Mouse (Mus musculus): Measurements from ENCODE around the gene Arid3b. TPM values are rescaled to one million over a fixed set of nuclear protein-coding genes. Genes with fewer than 3 reads are reported as not detected.

Arid3b gene
- polyA plus RNA-seq, 1 experiment from 2014 or later = 4.3 TPM

DNA sequence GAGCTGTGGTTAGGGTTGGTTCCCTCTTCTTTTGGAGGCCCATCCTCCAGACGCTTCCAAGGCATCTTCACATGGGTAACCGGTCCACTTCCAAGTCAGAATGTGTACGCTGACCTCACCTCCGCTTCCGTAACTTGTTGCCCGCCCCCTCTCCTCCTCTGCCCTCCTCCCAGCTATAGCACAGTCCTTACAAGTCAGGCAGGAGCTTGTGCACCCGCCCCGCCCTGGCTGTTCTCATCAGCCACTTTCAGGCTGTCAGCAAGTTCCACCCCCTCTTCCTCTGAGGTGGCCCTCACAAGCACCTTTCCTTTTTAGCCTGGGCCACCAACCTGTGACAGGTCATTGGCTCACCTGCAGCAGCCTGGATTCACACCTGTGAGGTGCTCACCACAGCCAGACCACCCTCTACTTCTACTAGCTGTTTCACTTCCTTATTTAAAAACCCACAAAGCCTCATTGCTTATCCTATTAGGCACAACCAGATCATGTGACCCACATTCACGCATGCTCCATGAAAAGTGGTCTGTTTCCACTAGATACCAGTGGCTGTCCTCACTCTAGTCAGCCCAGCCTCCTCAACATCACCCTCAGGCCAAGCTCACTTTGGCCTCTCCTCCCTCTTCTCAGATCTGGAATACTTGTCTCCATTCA is 36.1 kb downstream of the Arid3b start:
- ATAC-seq (ENCODE audit: low read depth) = no peak

DNA sequence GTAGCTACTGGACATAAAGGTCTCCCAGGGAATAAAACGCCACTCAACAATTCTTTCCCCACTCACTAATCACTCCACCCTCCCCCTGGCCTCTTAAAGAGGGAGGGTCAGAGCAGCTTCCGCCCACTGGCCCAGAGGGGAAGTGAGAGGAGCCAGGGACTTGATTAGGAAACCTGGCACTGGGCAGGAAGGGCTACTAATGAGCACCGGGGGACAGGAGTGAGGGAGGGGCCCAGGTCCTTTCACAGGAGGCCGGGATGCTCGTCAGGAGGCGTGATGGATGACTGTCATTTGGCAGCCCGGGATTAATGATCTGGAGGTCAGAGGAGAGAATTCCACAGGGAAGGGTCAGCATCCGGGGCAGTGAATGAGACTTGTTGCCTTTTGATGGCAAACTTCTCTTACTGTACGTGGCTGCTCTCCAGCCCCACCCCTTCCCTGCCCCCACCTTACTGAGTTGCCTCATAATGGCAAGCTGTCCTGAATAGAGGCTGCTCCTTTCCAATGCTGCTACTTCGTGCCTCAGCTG is 37.8 kb downstream of the Arid3b start:
- H3K27ac ChIP-seq (ENCODE audit: low read length) = peak overlapping the region; percentile 9; the same call in 1 of the 2 replicates
- no peaks in the 10 kb centered on the region for H3K36me3 ChIP-seq (ENCODE audit: control insufficient read depth, insufficient read depth, low read length)
- 14% methylated on average over 10 of the region's 10 CpGs for WGBS
- no peak overlapping the region for H3K4me2 ChIP-seq (ENCODE audit: low read depth, low read length)
- H3K4me1 ChIP-seq (replicated peaks; ENCODE audit: control insufficient read depth, insufficient read depth, low read length) = peaks cover 14% of the 10 kb centered on the region
- H3K4me3 ChIP-seq (ENCODE audit: low read length) = no peak overlapping the region
- H3K27me3 ChIP-seq (ENCODE audit: control insufficient read depth, insufficient read depth, low read depth, low read length) = no peaks in the 10 kb centered on the region
- H3K9me3 ChIP-seq (ENCODE audit: control insufficient read depth, low read length) = no peaks in the 10 kb centered on the region
- no peak overlapping the region for H3K9ac ChIP-seq (ENCODE audit: low read length)
- ATAC-seq (ENCODE audit: low read depth) = peak; percentile 87

More for the DNA sequence above, 36.1 kb downstream of the Arid3b start:
- no peak overlapping the region for H3K9ac ChIP-seq (ENCODE audit: low read length)
- no peaks in the 10 kb centered on the region for H3K27me3 ChIP-seq (ENCODE audit: control insufficient read depth, insufficient read depth, low read depth, low read length)
- WGBS = 56% methylated on average over 9 of the region's 9 CpGs
- no peak overlapping the region for H3K27ac ChIP-seq (ENCODE audit: low read length)
- H3K36me3 ChIP-seq (ENCODE audit: control insufficient read depth, insufficient read depth, low read length) = no peaks in the 10 kb centered on the region
- no peak overlapping the region for H3K4me3 ChIP-seq (ENCODE audit: low read length)
- no peak overlapping the region for H3K4me2 ChIP-seq (ENCODE audit: low read depth, low read length)
- peaks cover 14% of the 10 kb centered on the region for H3K4me1 ChIP-seq (replicated peaks; ENCODE audit: control insufficient read depth, insufficient read depth, low read length)
- no peaks in the 10 kb centered on the region for H3K9me3 ChIP-seq (ENCODE audit: control insufficient read depth, low read length)

DNA sequence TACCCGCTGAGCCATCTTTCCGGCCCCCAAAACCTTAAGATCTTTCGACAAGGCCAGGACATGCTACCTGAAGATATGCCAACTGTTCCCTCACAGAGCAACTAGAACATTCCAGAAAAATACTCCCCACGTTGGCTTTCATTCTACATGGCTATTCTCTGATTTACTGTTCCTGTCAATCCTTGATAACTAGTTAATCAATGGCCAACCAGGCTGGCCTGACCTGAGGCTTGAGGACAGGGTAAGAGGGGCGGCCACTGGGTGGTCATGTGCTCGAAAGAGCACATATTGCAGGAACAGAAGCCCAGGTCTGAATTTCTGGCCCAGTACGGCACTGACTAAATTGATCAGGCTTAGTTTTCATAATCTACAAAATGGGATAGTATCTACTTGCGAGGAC is 39.1 kb downstream of the Arid3b start:
- no peaks in the 10 kb centered on the region for H3K9me3 ChIP-seq (ENCODE audit: control insufficient read depth, low read length)
- H3K4me2 ChIP-seq (ENCODE audit: low read depth, low read length) = no peak overlapping the region
- no peak overlapping the region for H3K27ac ChIP-seq (ENCODE audit: low read length)
- no peak overlapping the region for H3K4me3 ChIP-seq (ENCODE audit: low read length)
- no peak overlapping the region for H3K9ac ChIP-seq (ENCODE audit: low read length)
- H3K4me1 ChIP-seq (replicated peaks; ENCODE audit: control insufficient read depth, insufficient read depth, low read length) = peaks cover 7% of the 10 kb centered on the region
- 91% methylated on average over 8 of the region's 8 CpGs for WGBS
- no peak for ATAC-seq (ENCODE audit: low read depth)
- H3K36me3 ChIP-seq (ENCODE audit: control insufficient read depth, insufficient read depth, low read length) = no peaks in the 10 kb centered on the region; the same call in 1 of the 2 replicates
- no peaks in the 10 kb centered on the region for H3K27me3 ChIP-seq (ENCODE audit: control insufficient read depth, insufficient read depth, low read depth, low read length)

DNA sequence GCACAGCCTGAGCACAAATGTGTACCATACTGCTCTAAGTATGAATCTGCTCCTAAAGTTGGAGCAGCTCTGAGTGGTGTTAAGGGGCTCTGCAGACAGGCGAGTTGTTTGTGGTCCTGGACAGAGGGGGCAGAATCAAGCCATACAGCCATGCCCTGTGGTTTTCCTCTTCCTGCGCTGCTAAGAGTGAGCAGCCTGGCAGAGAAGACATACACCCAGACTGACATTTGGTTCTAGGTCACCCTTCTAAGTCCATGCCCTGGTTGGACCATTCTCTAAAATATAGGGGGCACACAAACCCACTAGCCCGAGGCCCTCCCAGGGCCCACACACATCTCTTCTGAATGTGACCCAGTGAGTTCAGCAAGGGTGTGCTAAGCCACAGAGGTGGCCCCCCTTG is 46.9 kb downstream of the Arid3b start:
- Histone ChIP-seq H3K4me2 (ENCODE audit: low read depth, low read length) (no peak overlapping the region), H3K4me3 (ENCODE audit: low read length) (no peak overlapping the region), H3K9me3 (ENCODE audit: control insufficient read depth, low read length) (no peaks in the 10 kb centered on the region), H3K27ac (ENCODE audit: low read length) (no peak overlapping the region), H3K27me3 (ENCODE audit: control insufficient read depth, insufficient read depth, low read depth, low read length) (no peaks in the 10 kb centered on the region), H3K9ac (ENCODE audit: low read length) (no peak overlapping the region), H3K36me3 (ENCODE audit: control insufficient read depth, insufficient read depth, low read length) (no peaks in the 10 kb centered on the region; the same call in 1 of the 2 replicates), H3K4me1 (replicated peaks; ENCODE audit: control insufficient read depth, insufficient read depth, low read length) (no peaks in the 10 kb centered on the region)
- no peak for ATAC-seq (ENCODE audit: low read depth)
- WGBS = 75% methylated on average over 3 of the region's 3 CpGs

DNA sequence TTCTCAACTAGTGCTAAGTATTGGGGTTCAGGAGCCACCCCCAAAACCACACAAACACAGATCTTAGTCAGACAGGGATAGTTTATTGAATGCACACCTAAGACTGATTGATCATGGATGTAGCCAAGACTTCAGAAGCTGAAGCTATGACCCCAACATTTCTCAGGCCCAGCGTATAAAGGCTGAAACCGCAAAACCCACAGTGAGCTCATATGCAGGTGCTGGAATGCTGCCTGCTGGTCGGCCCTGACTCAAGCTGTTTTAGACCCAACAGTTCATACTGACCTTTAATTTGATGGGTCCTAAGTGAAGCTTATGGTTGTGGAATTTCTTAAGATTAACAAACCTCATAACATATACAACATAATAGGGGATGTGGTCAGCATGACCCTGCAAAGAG is 53.9 kb downstream of the Arid3b start:
- Histone ChIP-seq H3K4me1 (replicated peaks; ENCODE audit: control insufficient read depth, insufficient read depth, low read length) (no peaks in the 10 kb centered on the region), H3K9me3 (ENCODE audit: control insufficient read depth, low read length) (no peaks in the 10 kb centered on the region), H3K27ac (ENCODE audit: low read length) (no peak overlapping the region), H3K4me3 (ENCODE audit: low read length) (no peak overlapping the region), H3K27me3 (ENCODE audit: control insufficient read depth, insufficient read depth, low read depth, low read length) (no peaks in the 10 kb centered on the region), H3K4me2 (ENCODE audit: low read depth, low read length) (no peak overlapping the region), H3K9ac (ENCODE audit: low read length) (no peak overlapping the region), H3K36me3 (ENCODE audit: control insufficient read depth, insufficient read depth, low read length) (no peaks in the 10 kb centered on the region)
- 83% methylated on average over 3 of the region's 3 CpGs for WGBS
- ATAC-seq (ENCODE audit: low read depth) = no peak

GRCm38 (mm10) chr9:57775736-57776135 is 60.9 kb downstream of the Arid3b start:
- Histone ChIP-seq H3K4me3 (ENCODE audit: low read length) (no peak overlapping the region), H3K36me3 (ENCODE audit: control insufficient read depth, insufficient read depth, low read length) (no peaks in the 10 kb centered on the region), H3K27me3 (ENCODE audit: control insufficient read depth, insufficient read depth, low read depth, low read length) (no peaks in the 10 kb centered on the region), H3K4me2 (ENCODE audit: low read depth, low read length) (no peak overlapping the region), H3K9ac (ENCODE audit: low read length) (no peak overlapping the region), H3K27ac (ENCODE audit: low read length) (no peak overlapping the region), H3K4me1 (replicated peaks; ENCODE audit: control insufficient read depth, insufficient read depth, low read length) (no peaks in the 10 kb centered on the region), H3K9me3 (ENCODE audit: control insufficient read depth, low read length) (no peaks in the 10 kb centered on the region)
- 68% methylated on average over 4 of the region's 4 CpGs for WGBS
- ATAC-seq (ENCODE audit: low read depth) = no peak

DNA sequence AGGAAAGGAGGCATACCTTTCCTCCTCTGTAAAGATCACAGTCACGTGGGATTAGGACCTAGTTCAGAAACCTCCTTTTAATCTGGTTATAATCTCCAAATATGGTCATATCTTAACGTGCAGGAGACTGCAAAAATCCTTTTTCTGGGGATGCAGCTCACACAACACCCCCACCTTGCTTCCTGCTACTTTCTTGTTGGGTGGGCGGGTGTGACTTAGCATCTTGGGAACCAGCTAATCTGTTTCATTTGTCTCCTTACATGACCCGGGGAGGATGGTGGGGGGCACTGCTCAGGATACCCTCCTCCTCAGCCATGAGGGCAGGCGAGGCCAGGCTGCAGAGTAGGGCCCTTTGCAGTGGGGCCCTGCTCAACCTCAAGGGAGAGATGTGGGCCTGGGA is 61.6 kb downstream of the Arid3b start:
- H3K27me3 ChIP-seq (ENCODE audit: control insufficient read depth, insufficient read depth, low read depth, low read length) = no peaks in the 10 kb centered on the region
- no peaks in the 10 kb centered on the region for H3K9me3 ChIP-seq (ENCODE audit: control insufficient read depth, low read length)
- H3K4me1 ChIP-seq (replicated peaks; ENCODE audit: control insufficient read depth, insufficient read depth, low read length) = no peaks in the 10 kb centered on the region
- H3K4me3 ChIP-seq (ENCODE audit: low read length) = no peak overlapping the region
- WGBS = 59% methylated on average over 5 of the region's 5 CpGs
- no peak overlapping the region for H3K27ac ChIP-seq (ENCODE audit: low read length)
- no peaks in the 10 kb centered on the region for H3K36me3 ChIP-seq (ENCODE audit: control insufficient read depth, insufficient read depth, low read length)
- H3K4me2 ChIP-seq (ENCODE audit: low read depth, low read length) = no peak overlapping the region
- H3K9ac ChIP-seq (ENCODE audit: low read length) = no peak overlapping the region
- ATAC-seq (ENCODE audit: low read depth) = no peak

DNA sequence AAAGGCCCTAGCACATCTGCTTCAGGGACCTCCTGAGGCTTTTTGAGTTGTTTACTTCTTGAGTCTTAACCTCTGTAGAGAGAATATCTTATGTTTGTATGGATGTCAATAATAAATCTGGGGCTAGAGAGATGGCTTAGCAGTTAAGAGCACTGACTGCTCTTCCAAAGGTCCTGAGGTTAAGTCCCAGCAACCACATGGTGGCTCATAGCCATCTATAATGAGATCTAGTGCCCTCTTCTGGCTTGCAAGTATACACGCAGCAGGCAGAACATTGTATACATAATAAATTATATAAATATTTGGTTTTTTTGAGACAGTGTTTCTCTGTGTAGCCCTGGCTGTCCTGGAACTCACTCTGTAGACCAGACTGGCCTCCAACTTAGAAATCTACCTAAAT is 62.4 kb downstream of the Arid3b start:
- Histone ChIP-seq H3K4me3 (ENCODE audit: low read length) (no peak overlapping the region), H3K27me3 (ENCODE audit: control insufficient read depth, insufficient read depth, low read depth, low read length) (no peaks in the 10 kb centered on the region), H3K4me1 (replicated peaks; ENCODE audit: control insufficient read depth, insufficient read depth, low read length) (no peaks in the 10 kb centered on the region), H3K9me3 (ENCODE audit: control insufficient read depth, low read length) (no peaks in the 10 kb centered on the region), H3K4me2 (ENCODE audit: low read depth, low read length) (no peak overlapping the region), H3K36me3 (ENCODE audit: control insufficient read depth, insufficient read depth, low read length) (no peaks in the 10 kb centered on the region), H3K27ac (ENCODE audit: low read length) (no peak overlapping the region), H3K9ac (ENCODE audit: low read length) (no peak overlapping the region)
- 3% methylated on average over 1 of the region's 1 CpGs for WGBS
- no peak for ATAC-seq (ENCODE audit: low read depth)

DNA sequence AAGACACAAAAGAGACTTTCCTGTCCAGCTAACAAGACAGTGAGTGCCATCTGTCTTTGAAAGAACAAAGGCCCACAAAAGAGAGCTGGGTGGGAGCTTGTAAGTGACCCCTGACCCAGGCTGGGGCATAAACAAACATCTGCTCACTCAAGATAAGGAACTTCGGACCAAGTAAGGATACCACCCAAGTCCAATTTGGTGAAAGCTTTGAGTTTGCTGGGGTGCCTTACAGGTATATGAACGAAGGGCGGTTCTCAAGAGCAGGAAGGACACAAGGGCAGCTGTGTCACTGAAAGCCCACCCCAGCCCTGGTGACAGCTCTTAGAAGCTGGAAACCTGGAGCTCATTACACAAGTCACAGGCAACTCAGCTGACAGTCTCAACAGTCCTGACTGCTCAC is 62.8 kb downstream of the Arid3b start:
- Histone ChIP-seq H3K36me3 (ENCODE audit: control insufficient read depth, insufficient read depth, low read length) (no peaks in the 10 kb centered on the region), H3K4me1 (replicated peaks; ENCODE audit: control insufficient read depth, insufficient read depth, low read length) (no peaks in the 10 kb centered on the region), H3K9ac (ENCODE audit: low read length) (no peak overlapping the region), H3K9me3 (ENCODE audit: control insufficient read depth, low read length) (no peaks in the 10 kb centered on the region), H3K27me3 (ENCODE audit: control insufficient read depth, insufficient read depth, low read depth, low read length) (no peaks in the 10 kb centered on the region), H3K27ac (ENCODE audit: low read length) (no peak overlapping the region), H3K4me3 (ENCODE audit: low read length) (no peak overlapping the region), H3K4me2 (ENCODE audit: low read depth, low read length) (no peak overlapping the region)
- WGBS = 57% methylated on average over 3 of the region's 3 CpGs
- no peak for ATAC-seq (ENCODE audit: low read depth)
